Mouse (Mus musculus): Measurements from ENCODE around the gene Tubal3. TPM values are rescaled to one million over a fixed set of nuclear protein-coding genes. Genes with fewer than 3 reads are reported as not detected.

Tubal3 gene
- polyA plus RNA-seq (2014; fragmentation: Illumina TruSeq; extraction: RNeasy Lipid Tissue Mini Kit (QIAGEN cat#74804); ENCODE audit: low read depth, low replicate concordance) = not detected

DNA sequence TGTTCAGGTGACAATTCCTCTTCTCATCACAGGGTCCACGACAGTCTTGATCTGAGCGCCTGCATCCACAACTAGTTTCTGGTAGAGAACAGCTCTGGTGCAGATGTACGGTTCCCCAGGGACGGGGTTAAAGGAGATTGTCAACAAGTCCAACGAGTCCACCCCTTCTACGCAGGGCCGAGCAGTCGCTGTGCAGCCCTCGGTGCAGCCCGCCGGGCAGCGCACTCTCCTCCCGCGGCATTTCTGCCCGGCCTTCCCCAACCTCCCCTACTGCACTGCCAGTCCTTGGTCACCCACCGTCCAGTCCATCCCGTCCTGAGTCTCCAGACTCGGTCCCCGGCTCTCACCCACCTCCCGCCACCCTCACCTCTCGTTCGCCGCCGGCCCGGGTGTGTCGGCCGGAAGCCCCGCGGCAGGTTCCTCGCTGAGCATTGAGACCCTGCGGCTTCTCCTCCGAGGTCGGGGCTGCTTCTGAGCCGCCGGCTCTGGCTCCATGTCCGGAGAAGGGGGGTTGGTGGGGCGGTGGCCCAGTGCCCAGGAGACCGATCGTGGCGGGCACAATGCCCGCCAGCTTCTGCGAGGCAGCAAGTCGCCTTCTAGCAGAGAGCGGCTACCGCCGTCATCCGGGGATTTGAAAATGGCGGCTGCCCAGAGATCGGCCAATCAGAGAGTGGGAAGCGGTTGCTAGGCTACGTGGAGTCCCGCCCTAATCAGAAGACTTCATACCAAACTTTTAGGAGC, at the start of gene Tubal3, which contains the start of gene Net1:
Tubal3 (plus strand) TSS at position 704 of the 741 bp plus-strand sequence.
Net1 (minus strand) TSS at position 650 of the 741 bp plus-strand sequence.

GRCm38 (mm10) chr13:3945249-3945648, 27.2 kb downstream of the Tubal3 start, which contains the start of gene Ucn3:
Gene Ucn3 (minus strand): TSS chr13:3945349.

Other genes with a start within 250 kb of the Tubal3 start
- not detected for gene Calml3, start 114.0 kb upstream of the Tubal3 start, polyA plus RNA-seq (2014; fragmentation: Illumina TruSeq; extraction: RNeasy Lipid Tissue Mini Kit (QIAGEN cat#74804); ENCODE audit: low read depth, low replicate concordance)
- gene Calm4, start 80.5 kb upstream of the Tubal3 start, polyA plus RNA-seq (2014; fragmentation: Illumina TruSeq; extraction: RNeasy Lipid Tissue Mini Kit (QIAGEN cat#74804); ENCODE audit: low read depth, low replicate concordance) = not detected
- gene Calm5, start 64.1 kb upstream of the Tubal3 start, polyA plus RNA-seq (2014; fragmentation: Illumina TruSeq; extraction: RNeasy Lipid Tissue Mini Kit (QIAGEN cat#74804); ENCODE audit: low read depth, low replicate concordance) = not detected
- gene Net1, start 54 bp upstream of the Tubal3 start, polyA plus RNA-seq (2014; fragmentation: Illumina TruSeq; extraction: RNeasy Lipid Tissue Mini Kit (QIAGEN cat#74804); ENCODE audit: low read depth, low replicate concordance) = 10.7 TPM
- gene Ucn3, start 27.1 kb downstream of the Tubal3 start, polyA plus RNA-seq (2014; fragmentation: Illumina TruSeq; extraction: RNeasy Lipid Tissue Mini Kit (QIAGEN cat#74804); ENCODE audit: low read depth, low replicate concordance) = not detected
- gene Akr1c14, start 130.7 kb downstream of the Tubal3 start, polyA plus RNA-seq (2014; fragmentation: Illumina TruSeq; extraction: RNeasy Lipid Tissue Mini Kit (QIAGEN cat#74804); ENCODE audit: low read depth, low replicate concordance) = 8.9 TPM
- not detected for gene Akr1c18, start 232.4 kb downstream of the Tubal3 start, polyA plus RNA-seq (2014; fragmentation: Illumina TruSeq; extraction: RNeasy Lipid Tissue Mini Kit (QIAGEN cat#74804); ENCODE audit: low read depth, low replicate concordance)

Measured in heart, adult 10 weeks (tissue).